Mouse (Mus musculus): ENCODE measurements around the gene Acbd3. TPM values are rescaled to one million over a fixed set of nuclear protein-coding genes. Genes with fewer than 3 reads are reported as not detected.

Gene Acbd3
- polyA plus RNA-seq, 1 experiment from 2014 or later, result 28.0 TPM

- no peaks in the 10 kb centered on the region for H3K27me3 ChIP-seq (ENCODE audit: control insufficient read depth, insufficient read depth, low read length)
- no peak for ATAC-seq (ENCODE audit: low FRiP score, low TSS enrichment)
Measured at GRCm38 (mm10) chr1:180718756-180719155, 7.1 kb upstream of the Acbd3 start.

GRCm38 (mm10) chr1:180719483-180719882, 6.4 kb upstream of the Acbd3 start:
- no peaks in the 10 kb centered on the region for H3K36me3 ChIP-seq (ENCODE audit: control insufficient read depth, insufficient read depth, low read length)
- H3K9ac ChIP-seq (ENCODE audit: low read depth, low read length), result no peak overlapping the region
- 0 out of 2 replicates have a peak, but pooled peaks have one; percentile 33 for ATAC-seq (ENCODE audit: low FRiP score, low TSS enrichment)
- no peak overlapping the region for H3K4me3 ChIP-seq (ENCODE audit: low read length)
- H3K27ac ChIP-seq (ENCODE audit: low read depth, low read length), result no peak overlapping the region
- no peaks in the 10 kb centered on the region for H3K9me3 ChIP-seq (ENCODE audit: control insufficient read depth, low read length)
- 87% methylated on average over 6 of the region's 6 CpGs for WGBS
- no peaks in the 10 kb centered on the region for H3K27me3 ChIP-seq (ENCODE audit: control insufficient read depth, insufficient read depth, low read length)
- H3K4me1 ChIP-seq (ENCODE audit: control insufficient read depth, insufficient read depth, low read length), result no peaks in the 10 kb centered on the region
- H3K4me2 ChIP-seq (replicated peaks; ENCODE audit: low read depth, low read length), result no peak overlapping the region

More at GRCm38 (mm10) chr1:180718756-180719155, 7.1 kb upstream of the Acbd3 start:
- Histone ChIP-seq H3K9me3 (ENCODE audit: control insufficient read depth, low read length) (no peaks in the 10 kb centered on the region), H3K27ac (ENCODE audit: low read depth, low read length) (no peak overlapping the region), H3K36me3 (ENCODE audit: control insufficient read depth, insufficient read depth, low read length) (no peaks in the 10 kb centered on the region), H3K4me2 (replicated peaks; ENCODE audit: low read depth, low read length) (no peak overlapping the region), H3K4me1 (ENCODE audit: control insufficient read depth, insufficient read depth, low read length) (no peaks in the 10 kb centered on the region), H3K9ac (ENCODE audit: low read depth, low read length) (no peak overlapping the region), H3K4me3 (ENCODE audit: low read length) (no peak overlapping the region)
- 75% methylated on average over 5 of the region's 5 CpGs for WGBS

- ATAC-seq (ENCODE audit: low FRiP score, low TSS enrichment), result peak; percentile 63; the same call in 1 of the 2 replicates
- Histone ChIP-seq H3K4me3 (ENCODE audit: low read length) (no peak overlapping the region), H3K27ac (ENCODE audit: low read depth, low read length) (no peak overlapping the region), H3K9ac (ENCODE audit: low read depth, low read length) (no peak overlapping the region), H3K36me3 (ENCODE audit: control insufficient read depth, insufficient read depth, low read length) (no peaks in the 10 kb centered on the region), H3K27me3 (ENCODE audit: control insufficient read depth, insufficient read depth, low read length) (no peaks in the 10 kb centered on the region), H3K9me3 (ENCODE audit: control insufficient read depth, low read length) (no peaks in the 10 kb centered on the region), H3K4me2 (replicated peaks; ENCODE audit: low read depth, low read length) (no peak overlapping the region), H3K4me1 (ENCODE audit: control insufficient read depth, insufficient read depth, low read length) (no peaks in the 10 kb centered on the region)
- WGBS, result 45% methylated on average over 5 of the region's 5 CpGs
Measured at GRCm38 (mm10) chr1:180719951-180720689, 5.7 kb upstream of the Acbd3 start.

DNA sequence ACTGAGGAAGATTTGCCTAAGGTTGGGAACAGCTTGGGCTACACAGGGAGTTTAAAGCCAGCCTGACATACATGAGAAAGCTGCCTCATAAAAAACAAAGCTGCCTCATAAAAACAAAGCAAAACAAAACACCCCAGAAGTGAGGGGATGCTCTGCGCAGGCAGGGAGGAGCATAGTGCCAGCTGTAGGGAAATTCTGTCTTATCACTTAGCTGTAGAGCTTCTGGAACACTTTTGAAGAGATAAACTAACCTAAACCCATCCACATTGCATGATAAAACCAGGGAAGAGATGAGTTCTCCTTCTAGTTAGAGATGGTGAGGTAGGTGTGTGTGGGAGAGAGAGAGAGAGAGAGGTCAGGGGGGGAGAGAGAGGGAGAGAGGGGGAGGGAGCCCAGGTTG, 3.2 kb upstream of the Acbd3 start:
- no peaks in the 10 kb centered on the region for H3K27me3 ChIP-seq (ENCODE audit: control insufficient read depth, insufficient read depth, low read length)
- no peaks in the 10 kb centered on the region for H3K9me3 ChIP-seq (ENCODE audit: control insufficient read depth, low read length)
- no peak overlapping the region for H3K27ac ChIP-seq (ENCODE audit: low read depth, low read length)
- no peak overlapping the region for H3K4me3 ChIP-seq (ENCODE audit: low read length)
- H3K4me2 ChIP-seq (replicated peaks; ENCODE audit: low read depth, low read length), result no peak overlapping the region
- H3K4me1 ChIP-seq (ENCODE audit: control insufficient read depth, insufficient read depth, low read length), result peaks cover 5% of the 10 kb centered on the region; the same call in 1 of the 2 replicates
- 55% methylated on average over 1 of the region's 1 CpGs for WGBS
- no peaks in the 10 kb centered on the region for H3K36me3 ChIP-seq (ENCODE audit: control insufficient read depth, insufficient read depth, low read length)
- ATAC-seq (ENCODE audit: low FRiP score, low TSS enrichment), result no peak
- no peak overlapping the region for H3K9ac ChIP-seq (ENCODE audit: low read depth, low read length)

DNA sequence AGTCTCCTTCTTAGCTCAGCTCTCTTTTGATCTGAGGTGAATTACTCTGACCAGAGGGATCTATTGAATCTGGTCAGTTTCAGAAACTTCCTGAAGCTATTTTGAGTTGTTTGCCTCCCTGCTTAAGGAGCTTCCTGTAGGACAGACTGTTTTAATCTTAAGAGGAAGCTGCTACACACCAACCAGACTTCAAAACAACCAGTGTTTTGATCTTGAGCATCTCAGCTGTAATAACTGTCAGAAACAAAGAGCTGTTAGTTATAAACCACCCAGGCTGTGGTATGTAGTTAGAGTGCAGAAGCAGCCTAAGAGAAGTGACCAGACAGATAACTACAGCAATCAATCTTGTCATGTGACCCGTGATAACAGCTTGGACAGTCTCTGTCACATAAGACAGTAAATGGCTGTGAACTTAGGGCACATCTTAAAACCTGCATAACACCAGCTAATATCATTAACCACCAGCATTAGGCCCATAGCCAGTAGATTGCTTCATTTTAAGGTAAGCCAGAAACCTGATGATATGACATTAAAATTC, 2.1 kb upstream of the Acbd3 start:
- no peak for ATAC-seq (ENCODE audit: low FRiP score, low TSS enrichment)

GRCm38 (mm10) chr1:180726183-180726582, 340 bp downstream of the Acbd3 start:
- WGBS, result 0% methylated on average over 29 of the region's 42 CpGs
- peak overlapping the region; percentile 99 for H3K9ac ChIP-seq (ENCODE audit: low read depth, low read length)
- H3K27ac ChIP-seq (ENCODE audit: low read depth, low read length), result peak overlapping the region; percentile 93
- H3K4me2 ChIP-seq (replicated peaks; ENCODE audit: low read depth, low read length), result peak overlapping the region; percentile 67
- no peaks in the 10 kb centered on the region for H3K9me3 ChIP-seq (ENCODE audit: control insufficient read depth, low read length)
- no peaks in the 10 kb centered on the region for H3K36me3 ChIP-seq (ENCODE audit: control insufficient read depth, insufficient read depth, low read length)
- peak overlapping the region; percentile 100 for H3K4me3 ChIP-seq (ENCODE audit: low read length)
- peak; percentile 66 for ATAC-seq (ENCODE audit: low FRiP score, low TSS enrichment)
- peaks cover 11% of the 10 kb centered on the region for H3K4me1 ChIP-seq (ENCODE audit: control insufficient read depth, insufficient read depth, low read length)
- H3K27me3 ChIP-seq (ENCODE audit: control insufficient read depth, insufficient read depth, low read length), result no peaks in the 10 kb centered on the region

More for the DNA sequence above, 2.1 kb upstream of the Acbd3 start:
- H3K4me3 ChIP-seq (ENCODE audit: low read length), result no peak overlapping the region
- no peaks in the 10 kb centered on the region for H3K36me3 ChIP-seq (ENCODE audit: control insufficient read depth, insufficient read depth, low read length)
- H3K27me3 ChIP-seq (ENCODE audit: control insufficient read depth, insufficient read depth, low read length), result no peaks in the 10 kb centered on the region
- no peak overlapping the region for H3K9ac ChIP-seq (ENCODE audit: low read depth, low read length)
- H3K4me2 ChIP-seq (replicated peaks; ENCODE audit: low read depth, low read length), result no peak overlapping the region
- no peak overlapping the region for H3K27ac ChIP-seq (ENCODE audit: low read depth, low read length)
- H3K4me1 ChIP-seq (ENCODE audit: control insufficient read depth, insufficient read depth, low read length), result peaks cover 11% of the 10 kb centered on the region; the same call in 1 of the 2 replicates
- 31% methylated on average over 1 of the region's 1 CpGs for WGBS
- H3K9me3 ChIP-seq (ENCODE audit: control insufficient read depth, low read length), result no peaks in the 10 kb centered on the region

DNA sequence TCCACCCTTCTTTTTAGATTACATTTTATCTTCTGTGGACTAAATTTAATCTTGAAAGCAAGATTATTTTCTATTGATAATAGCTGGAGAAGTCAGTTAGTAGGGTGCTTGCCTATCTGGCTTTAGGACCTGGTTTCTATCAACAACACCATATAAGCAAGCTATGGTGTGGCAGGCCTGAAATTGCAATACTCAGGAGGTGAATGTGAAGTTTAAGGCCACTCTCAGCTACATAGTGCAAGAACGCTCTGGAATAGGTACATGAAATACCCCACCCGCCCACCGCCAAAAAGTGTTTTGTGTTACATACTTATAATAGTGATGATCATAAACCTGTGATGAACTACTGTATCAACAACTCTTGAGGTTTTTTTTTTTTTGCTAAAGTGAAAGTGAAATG, 3.4 kb downstream of the Acbd3 start:
- WGBS, result 90% methylated on average over 3 of the region's 3 CpGs
- H3K27ac ChIP-seq (ENCODE audit: low read depth, low read length), result no peak overlapping the region

DNA sequence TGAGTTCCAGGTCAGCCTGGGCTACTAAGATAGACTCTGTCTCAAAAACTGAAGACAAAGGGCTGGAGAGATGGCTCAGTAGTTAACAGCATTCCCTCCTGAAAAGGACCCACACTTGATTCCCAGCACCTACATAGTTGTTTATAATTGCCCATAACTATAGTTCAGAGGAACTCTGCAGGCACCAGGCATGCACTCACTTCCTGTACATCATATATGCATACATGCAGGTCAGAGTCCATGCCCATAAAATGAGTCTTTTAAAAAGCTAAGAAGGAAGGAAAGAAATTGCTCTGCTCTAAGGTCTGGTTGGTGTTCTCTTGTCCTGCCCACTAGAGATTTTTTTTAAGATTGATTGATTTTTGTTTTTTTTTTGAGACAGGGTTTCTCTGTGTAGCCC, 22.0 kb downstream of the Acbd3 start:
- Histone ChIP-seq H3K36me3 (ENCODE audit: control insufficient read depth, insufficient read depth, low read length) (peaks cover 75% of the 10 kb centered on the region), H3K27ac (ENCODE audit: low read depth, low read length) (no peak overlapping the region), H3K4me1 (ENCODE audit: control insufficient read depth, insufficient read depth, low read length) (no peaks in the 10 kb centered on the region), H3K4me3 (ENCODE audit: low read length) (no peak overlapping the region), H3K4me2 (replicated peaks; ENCODE audit: low read depth, low read length) (no peak overlapping the region), H3K9me3 (ENCODE audit: control insufficient read depth, low read length) (no peaks in the 10 kb centered on the region), H3K27me3 (ENCODE audit: control insufficient read depth, insufficient read depth, low read length) (no peaks in the 10 kb centered on the region), H3K9ac (ENCODE audit: low read depth, low read length) (no peak overlapping the region)
- no peak for ATAC-seq (ENCODE audit: low FRiP score, low TSS enrichment)

More for the DNA sequence above, 3.4 kb downstream of the Acbd3 start:
- Histone ChIP-seq H3K4me3 (ENCODE audit: low read length) (no peak overlapping the region), H3K36me3 (ENCODE audit: control insufficient read depth, insufficient read depth, low read length) (peaks cover 8% of the 10 kb centered on the region), H3K27me3 (ENCODE audit: control insufficient read depth, insufficient read depth, low read length) (no peaks in the 10 kb centered on the region), H3K9ac (ENCODE audit: low read depth, low read length) (no peak overlapping the region), H3K4me2 (replicated peaks; ENCODE audit: low read depth, low read length) (no peak overlapping the region), H3K9me3 (ENCODE audit: control insufficient read depth, low read length) (no peaks in the 10 kb centered on the region), H3K4me1 (ENCODE audit: control insufficient read depth, insufficient read depth, low read length) (peaks cover 11% of the 10 kb centered on the region)
- ATAC-seq (ENCODE audit: low FRiP score, low TSS enrichment), result no peak

DNA sequence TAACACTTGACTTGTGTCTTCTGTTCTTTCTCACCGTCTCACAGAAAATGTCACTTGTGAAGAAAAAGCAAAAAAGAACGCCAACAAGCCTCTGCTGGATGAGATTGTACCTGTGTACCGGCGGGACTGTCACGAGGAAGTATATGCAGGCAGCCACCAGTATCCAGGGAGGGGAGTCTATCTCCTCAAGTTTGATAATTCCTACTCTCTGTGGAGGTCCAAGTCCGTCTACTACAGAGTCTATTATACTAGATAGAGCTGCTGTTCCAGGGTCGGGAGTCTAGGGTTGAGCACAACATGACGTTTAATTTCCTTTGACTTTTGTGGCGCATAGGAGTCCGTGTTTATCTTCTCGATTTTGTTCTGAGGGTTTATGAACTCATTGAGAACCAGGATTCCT, 26.3 kb downstream of the Acbd3 start:
- Histone ChIP-seq H3K4me3 (ENCODE audit: low read length) (no peak overlapping the region), H3K9me3 (ENCODE audit: control insufficient read depth, low read length) (no peaks in the 10 kb centered on the region), H3K4me2 (replicated peaks; ENCODE audit: low read depth, low read length) (no peak overlapping the region), H3K27ac (ENCODE audit: low read depth, low read length) (no peak overlapping the region), H3K9ac (ENCODE audit: low read depth, low read length) (no peak overlapping the region), H3K36me3 (ENCODE audit: control insufficient read depth, insufficient read depth, low read length) (peaks cover 60% of the 10 kb centered on the region), H3K4me1 (ENCODE audit: control insufficient read depth, insufficient read depth, low read length) (no peaks in the 10 kb centered on the region), H3K27me3 (ENCODE audit: control insufficient read depth, insufficient read depth, low read length) (no peaks in the 10 kb centered on the region)
- WGBS, result 96% methylated on average over 11 of the region's 11 CpGs
- ATAC-seq (ENCODE audit: low FRiP score, low TSS enrichment), result no peak

Measured in kidney, embryonic 14.5 days (tissue).